Mouse (Mus musculus) cortical plate, adult 2 months (tissue): ENCODE results near the gene Idh1.

ENCODE experiments used
- CTCF ChIP-seq: fragments of 200-500 bp; IDR thresholded peaks from 2 replicates; pipeline ENCODE4 v1.5.1; 2011; ENCODE audit warnings: mild to moderate bottlenecking, control low read depth, low read length; ENCODE audit not compliant: insufficient read depth; ENCODE audit errors: extremely low read depth
- POLR2A ChIP-seq: fragments of 200-500 bp; IDR thresholded peaks from 2 replicates; pipeline ENCODE4 v1.6.1; 2011; ENCODE audit warnings: mild to moderate bottlenecking, low read length, control low read depth; ENCODE audit not compliant: insufficient read depth; ENCODE audit errors: extremely low read depth

GRCm38 (mm10) chr1:65204299-65204698 is 18.0 kb upstream of the Idh1 start:
- TF ChIP-seq CTCF (no peak), POLR2A (no peak)
